Mouse (Mus musculus) small intestine, adult 2 months (tissue): Measurements from ENCODE around the gene Sept1. TPM values are rescaled to one million over a fixed set of nuclear protein-coding genes. Genes with fewer than 3 reads are reported as not detected.

Experiments
- H3K27ac ChIP-seq: fragments of 200-500 bp; 2 replicates; pipeline ENCODE4 v1.5.1; 2012; ENCODE audit warnings: low read depth, low read length, control low read depth, inconsistent platforms; ENCODE audit not compliant: insufficient read depth
- H3K27me3 ChIP-seq: fragments of 200-500 bp; 2 replicates; pipeline ENCODE4 v1.6.1; 2012; ENCODE audit warnings: mild to moderate bottlenecking, moderate library complexity, low read length, inconsistent platforms; ENCODE audit not compliant: control insufficient read depth, insufficient read depth
- H3K36me3 ChIP-seq: fragments of 200-500 bp; 2 replicates; pipeline ENCODE4 v1.6.1; 2012; ENCODE audit warnings: mild to moderate bottlenecking, low read length, control low read depth, inconsistent platforms; ENCODE audit not compliant: control insufficient read depth, insufficient read depth
- H3K4me1 ChIP-seq: fragments of 200-500 bp; 2 replicates; pipeline ENCODE4 v1.6.1; 2012; ENCODE audit warnings: low read length, inconsistent platforms, mixed read lengths; ENCODE audit not compliant: control insufficient read depth, insufficient read depth, insufficient read length
- H3K4me3 ChIP-seq: fragments of 200-500 bp; 2 replicates; pipeline ENCODE4 v1.5.1; 2012; ENCODE audit warnings: low read depth, mild to moderate bottlenecking, control low read depth, inconsistent platforms, low read length, moderate library complexity
- CTCF ChIP-seq: fragments of 200-500 bp; IDR thresholded peaks from 2 replicates; pipeline ENCODE4 v1.5.1; 2012; ENCODE audit warnings: low read depth, mild to moderate bottlenecking, control low read depth, inconsistent platforms, low read length, moderate library complexity, mixed read lengths; ENCODE audit not compliant: insufficient replicate concordance, insufficient read length; ENCODE audit errors: extremely low read depth
- POLR2A ChIP-seq: fragments of 200-500 bp; IDR thresholded peaks from 2 replicates; pipeline ENCODE4 v1.6.1; 2012; ENCODE audit warnings: low read depth, mild to moderate bottlenecking, control low read depth, inconsistent platforms, low read length, moderate library complexity
- WGBS: fragments of 180-500 bp; shearing (Covaris S2); methylation state at CpG from one replicate; pipeline ENCODE4 v1.1.7; 2018; 5-methylcytosine and 5-hydroxymethylcytosine counted together
- polyA plus RNA-seq: library from polyadenylated mRNA; depleted of rRNA; stranded (reverse); fragments of >200 nt; gene quantifications from 2 replicates; pipeline ENCODE4 v1.2.3, GENCODE M21; 2012

Sept1 gene
- polyA plus RNA-seq, 1 experiment, result 34.1 TPM

DNA sequence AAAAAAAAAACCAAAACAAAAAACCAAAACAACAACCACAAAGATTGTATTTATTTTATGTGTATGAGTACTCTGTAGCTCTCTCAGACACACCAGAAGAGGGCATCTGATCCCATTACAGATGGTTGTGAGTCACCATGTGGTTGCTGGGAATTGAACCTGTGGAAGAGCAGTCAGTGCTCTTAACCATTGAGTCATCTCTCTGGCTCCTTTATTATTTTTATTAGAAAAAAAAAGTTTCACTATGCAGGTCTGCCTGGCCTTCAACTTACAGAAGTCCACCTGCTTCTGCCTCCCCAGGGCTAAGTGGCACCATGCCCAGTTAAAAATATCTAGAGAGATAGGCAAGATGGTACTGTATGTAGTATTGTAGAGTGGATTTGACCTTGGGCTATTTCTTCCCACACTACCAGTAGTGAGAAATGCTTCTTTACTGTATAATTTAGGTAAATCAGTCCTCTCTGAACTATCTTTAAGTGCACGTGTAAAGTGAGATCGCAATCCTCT lies 10.5 kb upstream of the Sept1 start:
- H3K4me3 ChIP-seq, result 0 out of 2 replicates have a peak overlapping the region, but pooled peaks have one; percentile 93
- H3K27ac ChIP-seq, result peak overlapping the region; percentile 83
- no peaks in the 10 kb centered on the region for H3K36me3 ChIP-seq
- H3K27me3 ChIP-seq, result no peaks in the 10 kb centered on the region
- H3K4me1 ChIP-seq, result peaks cover 4% of the 10 kb centered on the region; the same call in 1 of the 2 replicates
- no peak for TF ChIP-seq POLR2A
- no peak for TF ChIP-seq CTCF
- WGBS, result 29% methylated on average over 2 of the region's 2 CpGs

DNA sequence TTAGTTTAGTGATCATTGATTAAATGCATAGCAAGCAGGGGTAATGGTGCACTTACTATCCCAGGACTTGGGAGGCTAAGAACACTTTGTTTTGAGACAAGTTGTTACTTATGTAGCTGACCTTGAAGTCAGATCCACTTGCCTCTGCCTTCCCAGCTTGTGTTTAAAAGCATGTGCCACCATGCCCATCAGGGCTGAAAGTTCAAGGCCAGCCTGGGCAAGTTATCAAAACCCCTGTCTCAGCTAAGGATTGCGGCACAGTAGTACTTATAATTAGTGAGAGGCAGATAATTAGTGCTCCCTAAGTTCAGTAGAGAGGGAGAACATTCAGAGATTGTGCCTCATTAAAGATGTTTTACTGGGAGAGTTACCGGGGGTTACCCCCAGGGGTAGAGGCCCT lies 1.8 kb upstream of the Sept1 start:
- Histone ChIP-seq H3K4me1 (peaks cover 3% of the 10 kb centered on the region; the same call in 1 of the 2 replicates), H3K4me3 (no peak overlapping the region), H3K27me3 (no peaks in the 10 kb centered on the region), H3K36me3 (peaks cover 19% of the 10 kb centered on the region), H3K27ac (no peak overlapping the region)
- TF ChIP-seq POLR2A (no peak), CTCF (no peak)
- 80% methylated on average over 2 of the region's 2 CpGs for WGBS

DNA sequence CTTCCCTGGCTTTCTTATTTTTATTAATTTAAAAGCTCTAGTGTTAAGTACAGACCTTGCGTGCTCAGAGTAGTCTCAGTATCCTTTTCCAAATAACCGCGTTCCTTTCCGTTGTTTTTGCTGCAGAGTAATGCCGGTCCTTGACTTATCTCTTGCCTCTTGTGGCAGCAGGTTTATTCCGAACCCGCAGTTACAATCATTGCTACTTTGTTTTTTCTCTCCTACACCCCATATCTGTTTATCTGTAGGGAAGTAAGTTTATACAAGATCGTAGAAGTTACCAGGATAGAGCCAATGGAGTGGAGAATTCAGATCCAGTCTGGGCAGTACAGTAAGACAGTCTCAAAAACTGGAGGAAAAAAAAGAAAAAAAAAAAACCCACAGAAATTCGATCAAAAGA lies 835 bp upstream of the Sept1 start:
- 4% methylated on average over 9 of the region's 9 CpGs for WGBS
- peaks cover 3% of the 10 kb centered on the region; the same call in 1 of the 2 replicates for H3K4me1 ChIP-seq
- peaks cover 19% of the 10 kb centered on the region for H3K36me3 ChIP-seq
- H3K27me3 ChIP-seq, result no peaks in the 10 kb centered on the region
- H3K27ac ChIP-seq, result no peak overlapping the region
- peak overlapping the region; percentile 99 for H3K4me3 ChIP-seq
- no peak for TF ChIP-seq POLR2A
- TF ChIP-seq CTCF, result no peak

DNA sequence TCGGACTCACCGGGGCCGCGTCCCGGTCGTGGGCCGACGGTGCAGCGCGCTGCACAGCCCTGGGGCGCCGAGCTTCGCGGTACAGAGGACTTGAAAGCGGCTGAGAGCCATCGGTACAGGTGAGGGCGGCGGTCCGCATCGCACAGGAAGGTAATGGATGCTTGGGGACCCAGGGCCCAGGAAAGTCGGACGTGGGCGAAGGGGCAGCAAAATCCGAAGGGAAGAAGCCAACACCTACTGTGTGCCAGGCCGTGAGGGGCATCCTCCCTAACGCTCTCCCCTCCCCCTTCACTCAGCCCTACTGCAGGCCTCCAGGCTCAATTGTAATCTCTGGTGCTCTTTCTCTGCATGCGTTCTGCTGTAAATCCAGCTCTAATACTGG lies 429 bp upstream of the Sept1 start:
- H3K27ac ChIP-seq, result peak overlapping the region; percentile 83
- TF ChIP-seq POLR2A, result no peak
- no peak for TF ChIP-seq CTCF
- H3K36me3 ChIP-seq, result peaks cover 19% of the 10 kb centered on the region
- H3K27me3 ChIP-seq, result no peaks in the 10 kb centered on the region
- H3K4me3 ChIP-seq, result peak overlapping the region; percentile 99
- WGBS, result under 1% methylated on average over 27 of the region's 27 CpGs
- H3K4me1 ChIP-seq, result peaks cover 3% of the 10 kb centered on the region; the same call in 1 of the 2 replicates

DNA sequence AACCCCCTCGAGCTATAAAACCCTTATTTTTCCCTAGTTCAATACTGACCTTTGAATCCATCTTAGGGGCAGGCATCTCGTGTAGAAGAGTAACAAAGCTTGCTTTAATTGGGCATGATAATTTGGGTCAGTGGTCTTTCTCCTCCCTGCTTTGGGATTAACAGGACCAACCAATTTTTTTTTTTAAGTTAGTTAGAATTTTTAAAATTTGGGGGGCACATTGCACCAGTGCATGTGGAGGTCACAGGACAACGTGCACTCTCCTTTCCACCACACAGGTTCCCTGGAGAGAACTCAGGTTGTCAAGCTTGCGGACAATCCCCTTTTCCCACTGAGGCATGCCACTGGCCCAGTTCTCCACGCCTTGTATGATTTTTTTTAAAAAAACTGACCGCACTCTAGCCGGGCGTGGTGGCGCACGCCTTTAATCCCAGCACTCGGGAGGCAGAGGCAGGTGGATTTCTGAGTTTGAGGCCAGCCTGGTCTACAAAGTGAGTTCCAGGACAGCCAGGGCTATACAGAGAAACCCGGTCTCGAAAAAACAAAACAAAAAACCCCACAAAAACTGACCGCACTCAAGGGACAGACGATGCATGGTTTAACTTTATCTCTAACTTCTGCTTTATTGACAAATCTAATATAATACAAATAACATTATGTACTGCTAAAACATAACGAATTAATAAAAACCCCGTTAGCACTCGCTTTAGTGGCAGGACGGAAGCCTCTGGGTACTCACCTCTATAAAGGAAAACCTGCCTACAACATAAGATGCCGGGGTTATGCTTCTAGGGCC lies 906 bp downstream of the Sept1 start:
- WGBS, result 2% methylated on average over 20 of the region's 20 CpGs
- H3K36me3 ChIP-seq, result peaks cover 18% of the 10 kb centered on the region
- TF ChIP-seq POLR2A (no peak), CTCF (no peak)
- H3K4me1 ChIP-seq, result peaks cover 3% of the 10 kb centered on the region; the same call in 1 of the 2 replicates
- peak overlapping the region; percentile 83 for H3K27ac ChIP-seq
- H3K27me3 ChIP-seq, result no peaks in the 10 kb centered on the region
- H3K4me3 ChIP-seq, result peak overlapping the region; percentile 99

DNA sequence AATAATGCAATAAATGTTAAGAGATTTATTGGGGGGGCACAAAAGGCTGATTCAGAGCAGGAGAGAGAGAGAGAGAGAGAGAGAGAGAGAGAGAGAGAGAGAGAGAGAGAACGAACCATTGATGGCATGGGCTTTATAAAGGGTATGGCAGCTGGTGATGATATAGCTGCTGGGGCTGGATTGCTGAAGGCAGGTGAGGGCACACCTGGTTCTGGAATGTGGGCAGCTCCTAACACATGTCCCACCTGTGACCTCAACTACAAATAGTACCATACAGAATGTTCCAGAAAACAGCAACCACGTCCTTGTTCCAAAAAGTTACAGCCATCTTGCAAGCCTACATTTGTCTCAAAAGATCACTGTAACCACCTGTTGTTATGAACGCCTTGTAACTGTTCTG lies 1.6 kb downstream of the Sept1 start:
- 20% methylated on average over 3 of the region's 3 CpGs for WGBS
- Histone ChIP-seq H3K27ac (no peak overlapping the region), H3K4me1 (peaks cover 3% of the 10 kb centered on the region; the same call in 1 of the 2 replicates), H3K4me3 (no peak overlapping the region), H3K27me3 (no peaks in the 10 kb centered on the region), H3K36me3 (peaks cover 12% of the 10 kb centered on the region)
- TF ChIP-seq POLR2A (no peak), CTCF (no peak)

DNA sequence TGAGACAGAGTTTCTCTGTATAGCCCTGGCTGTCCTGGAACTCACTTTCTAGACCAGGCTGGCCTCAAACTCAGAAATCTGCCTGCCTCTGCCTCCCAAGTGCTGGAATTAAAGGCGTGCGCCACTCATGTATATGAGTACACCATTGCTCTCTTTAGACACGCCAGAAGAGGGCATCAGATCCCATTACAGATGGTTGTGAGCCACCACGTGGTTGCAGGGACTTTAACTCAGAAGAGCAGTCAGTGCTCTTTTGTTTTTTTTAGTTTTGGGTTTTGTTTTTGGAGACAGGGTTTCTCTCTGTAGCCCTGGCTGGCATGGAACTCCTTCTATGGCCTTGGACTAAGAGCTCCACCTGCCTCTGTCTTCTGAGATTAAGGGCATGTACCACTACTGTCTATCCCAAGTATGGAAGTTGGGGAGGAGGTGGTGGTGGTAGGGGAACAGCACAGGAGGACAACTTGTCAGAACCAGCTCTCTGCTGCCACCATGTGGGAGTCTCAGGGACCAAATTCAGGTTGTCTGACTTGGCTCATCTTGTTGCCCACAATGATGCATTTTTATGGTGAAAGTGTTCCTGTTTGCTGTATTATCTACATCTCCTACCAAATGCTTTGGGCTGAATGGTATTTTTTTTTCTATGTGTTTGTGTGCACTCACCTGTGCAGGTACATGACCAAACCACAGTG lies 4.2 kb downstream of the Sept1 start:
- no peak overlapping the region for H3K4me3 ChIP-seq
- no peaks in the 10 kb centered on the region for H3K36me3 ChIP-seq
- TF ChIP-seq CTCF (peak; percentile 74), POLR2A (no peak)
- 51% methylated on average over 4 of the region's 4 CpGs for WGBS
- H3K4me1 ChIP-seq, result peaks cover 7% of the 10 kb centered on the region; the same call in 1 of the 2 replicates
- H3K27ac ChIP-seq, result no peak overlapping the region
- H3K27me3 ChIP-seq, result no peaks in the 10 kb centered on the region
